Mouse (Mus musculus): ENCODE data around the gene Sun2.

- TF ChIP-seq CTCF (IDR thresholded peaks at IDR 0.05; ENCODE audit: extremely low read depth, insufficient read depth, low read length) (peak; percentile 24; the same call in 1 of the 2 replicates), POLR2A (IDR thresholded peaks at IDR 0.05; ENCODE audit: extremely low read depth, insufficient read depth, low read length) (no peak)
These were observed 5.7 kb upstream of the Sun2 start for GRCm38 (mm10) chr15:79747998-79748397.

All from cortical plate, adult 2 months (tissue).